Comparison of ENCODE assay signal across 28 mouse cellular contexts in genomic region chr1:95323004-95323403, GRCm38 (mm10). TPM values are rescaled to one million over a fixed set of nuclear protein-coding genes. Genes with fewer than 3 reads are reported as not detected.
DNase-seq lines count a peak whose midpoint lies in the region; ATAC-seq and TF ChIP-seq lines count a peak whose summit lies in the region.
"Had no signal": no experiment of that assay in that cellular context is flagged by ENCODE, and none has a peak within 500 bp of the region (broad histone marks: within the 10 kb centered on the region; RNA-seq: fewer than 3 reads in every experiment).

No protein-coding gene starts in this region.

- no peaks in the 10 kb centered on the region for H3K4me1 ChIP-seq in forebrain, postnatal 0 days (ENCODE audit: insufficient read depth)
- H3K4me1 ChIP-seq: embryonic facial prominence, embryonic 10.5 days; embryonic facial prominence, embryonic 15.5 days; forebrain, embryonic 12.5 days; hindbrain, embryonic 12.5 days; intestine, embryonic 15.5 days; limb, embryonic 13.5 days; lung, embryonic 15.5 days; midbrain, embryonic 13.5 days; neural tube, embryonic 15.5 days had no signal

- no peak overlapping the region for H3K27ac ChIP-seq in forebrain, postnatal 0 days (ENCODE audit: low read depth, low read length)
- H3K27ac ChIP-seq: embryonic facial prominence, embryonic 10.5 days; embryonic facial prominence, embryonic 15.5 days; forebrain, embryonic 12.5 days; hindbrain, embryonic 12.5 days; hindbrain, postnatal 0 days; intestine, embryonic 15.5 days; layer of hippocampus, adult 2 months; limb, embryonic 13.5 days; liver, embryonic 14.5 days; lung, embryonic 15.5 days; midbrain, embryonic 13.5 days; neural tube, embryonic 15.5 days had no signal

- peak; percentile 18 for DNase-seq in lung, postnatal 36 days
- no peak for DNase-seq in lung, postnatal 14 days
- no peak for DNase-seq in urinary bladder, postnatal 14 days (ENCODE audit: low spot score)
- no peak for DNase-seq in forebrain, postnatal 0 days
- DNase-seq: adrenal gland, postnatal 14 days; cerebellum, adult 18-20 months; cerebellum, postnatal 10 days; gastrocnemius, postnatal 10 days; heart, postnatal 14 days; kidney, adult 2 months; kidney, postnatal 36 days; right cerebral cortex, postnatal 25 days; thymus, postnatal 25 days had no signal

- TF ChIP-seq CTCF in forebrain, postnatal 0 days (IDR thresholded peaks at IDR 0.05; ENCODE audit: low read depth), result no peak

- peaks cover 12% of the 10 kb centered on the region for H3K36me3 ChIP-seq in forebrain, postnatal 0 days (ENCODE audit: insufficient read depth)

- no peak overlapping the region for H3K9ac ChIP-seq in forebrain, postnatal 0 days
- H3K9ac ChIP-seq: embryonic facial prominence, embryonic 15.5 days; forebrain, embryonic 12.5 days; hindbrain, embryonic 12.5 days; intestine, embryonic 15.5 days; limb, embryonic 13.5 days; liver, embryonic 14.5 days; lung, embryonic 15.5 days; midbrain, embryonic 13.5 days; neural tube, embryonic 15.5 days had no signal

- no peaks in the 10 kb centered on the region for H3K27me3 ChIP-seq in forebrain, postnatal 0 days (ENCODE audit: insufficient read depth, low read length)
- H3K27me3 ChIP-seq: embryonic facial prominence, embryonic 15.5 days; forebrain, embryonic 12.5 days; hindbrain, embryonic 12.5 days; intestine, embryonic 15.5 days; limb, embryonic 13.5 days; lung, embryonic 15.5 days; megakaryocyte, embryonic 14.5 days; midbrain, embryonic 13.5 days; neural tube, embryonic 15.5 days had no signal

- WGBS in forebrain, postnatal 0 days, result 88% methylated on average over 7 of the region's 7 CpGs

- no peak overlapping the region for H3K4me2 ChIP-seq in forebrain, postnatal 0 days (ENCODE audit: low read depth)
- H3K4me2 ChIP-seq: embryonic facial prominence, embryonic 15.5 days; forebrain, embryonic 12.5 days; hindbrain, embryonic 12.5 days; intestine, embryonic 15.5 days; limb, embryonic 13.5 days; lung, embryonic 15.5 days; midbrain, embryonic 13.5 days; neural tube, embryonic 15.5 days had no signal

- ATAC-seq in common myeloid progenitor, adult 5-6 weeks (replicated peaks; ENCODE audit: low read depth, poor library complexity, severe bottlenecking), result peak; percentile 73
- peak; percentile 79 for ATAC-seq in monocyte, adult 5-6 weeks (replicated peaks; ENCODE audit: insufficient number of reproducible peaks, low FRiP score, low TSS enrichment, poor library complexity, severe bottlenecking)
- ATAC-seq in forebrain, postnatal 0 days, result no peak
- ATAC-seq: hindbrain, postnatal 0 days; intestine, embryonic 15.5 days had no signal

- H3K9me3 ChIP-seq in forebrain, postnatal 0 days (ENCODE audit: low read length), result no peaks in the 10 kb centered on the region
- H3K9me3 ChIP-seq: embryonic facial prominence, embryonic 15.5 days; forebrain, embryonic 12.5 days; hindbrain, embryonic 12.5 days; intestine, embryonic 15.5 days; limb, embryonic 13.5 days; lung, embryonic 15.5 days; midbrain, embryonic 13.5 days; neural tube, embryonic 15.5 days had no signal

- no peak overlapping the region for H3K4me3 ChIP-seq in forebrain, postnatal 0 days (ENCODE audit: low read depth, low read length)
- H3K4me3 ChIP-seq: embryonic facial prominence, embryonic 10.5 days; embryonic facial prominence, embryonic 15.5 days; forebrain, embryonic 12.5 days; hindbrain, embryonic 12.5 days; intestine, embryonic 15.5 days; layer of hippocampus, adult 2 months; limb, embryonic 13.5 days; lung, embryonic 15.5 days; megakaryocyte, embryonic 14.5 days; midbrain, embryonic 13.5 days; neural tube, embryonic 15.5 days had no signal

RNA-seq across cellular contexts. Expression of gene Fam174a, which starts 9.6 kb away (rescaled TPM):
- total RNA-seq in common myeloid progenitor, adult 5-6 weeks (2017), result 10.6 and 15.6 TPM in 2 replicates
- total RNA-seq in monocyte, adult 5-6 weeks (2017), result 33.5 to 53.2 TPM (median 50.9 TPM) in 3 replicates
- total RNA-seq in forebrain, postnatal 0 days (2014; rRNA removed), result 20.8 and 25.7 TPM in 2 replicates
- polyA plus RNA-seq in forebrain, postnatal 0 days (2015; fragmentation: Nextera tagmentation; extraction: Ambion mirVana), result 26.1 and 30.0 TPM in 2 replicates
